Mouse (Mus musculus): Measurements from ENCODE around the gene Mettl8. TPM values are rescaled to one million over a fixed set of nuclear protein-coding genes. Genes with fewer than 3 reads are reported as not detected.

The Mettl8 gene
- polyA plus RNA-seq, 1 experiment: 1.4 TPM

DNA sequence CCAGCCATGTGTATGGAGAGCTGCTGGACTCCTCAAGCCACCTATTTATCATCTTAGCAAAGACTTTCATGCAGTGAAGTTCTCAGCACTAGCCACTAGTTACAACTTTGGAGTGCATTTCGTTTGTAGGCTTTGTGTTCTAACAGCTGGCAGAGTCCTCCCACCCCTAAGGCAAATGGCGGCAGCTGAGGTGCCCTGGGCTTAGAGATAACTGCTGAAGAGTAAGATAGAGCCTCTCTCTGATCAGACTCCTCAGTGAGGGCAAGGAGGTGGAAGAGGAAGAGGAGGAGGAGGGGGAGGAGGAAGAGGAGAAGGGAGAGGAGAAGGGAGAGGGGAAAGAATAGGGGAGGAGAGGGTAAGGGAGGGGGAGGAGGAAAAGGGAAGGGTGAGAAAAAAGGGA lies 101.8 kb downstream of the Mettl8 start:
- Histone ChIP-seq H3K27ac (ENCODE audit: insufficient read depth, low read depth, low read length) (no peak overlapping the region), H3K4me3 (ENCODE audit: low read depth, low read length) (no peak overlapping the region), H3K27me3 (ENCODE audit: control insufficient read depth, insufficient read depth, low read length) (no peaks in the 10 kb centered on the region), H3K4me1 (ENCODE audit: control insufficient read depth, insufficient read depth, insufficient read length, low read length) (no peaks in the 10 kb centered on the region), H3K36me3 (ENCODE audit: control insufficient read depth, insufficient read depth, low read length) (no peaks in the 10 kb centered on the region)
- TF ChIP-seq CTCF (IDR thresholded peaks at IDR 0.05; ENCODE audit: extremely low read depth, insufficient read length, insufficient replicate concordance, low read depth, low read length) (no peak), POLR2A (IDR thresholded peaks at IDR 0.05; ENCODE audit: low read depth, low read length) (no peak)
- WGBS: 39% methylated on average over 2 of the region's 2 CpGs

DNA sequence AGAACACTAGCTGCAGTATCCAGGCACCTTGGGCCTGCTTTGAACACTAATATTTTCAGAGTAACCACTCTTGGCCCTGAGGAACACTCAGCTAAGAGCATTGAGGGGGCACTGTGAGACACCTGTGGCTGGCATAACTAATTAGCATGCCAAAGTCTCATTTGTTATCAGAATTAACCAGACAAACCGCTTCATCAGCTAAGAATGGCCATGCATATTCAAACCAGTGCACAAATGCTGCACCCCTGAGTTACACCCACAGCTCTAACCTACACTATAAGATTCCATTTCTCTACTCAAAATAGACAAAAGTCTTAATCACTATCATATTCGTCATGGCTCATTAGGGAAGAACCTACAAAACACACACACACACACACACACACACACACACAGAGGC lies 103.4 kb downstream of the Mettl8 start:
- H3K36me3 ChIP-seq (ENCODE audit: control insufficient read depth, insufficient read depth, low read length): no peaks in the 10 kb centered on the region
- no peaks in the 10 kb centered on the region for H3K27me3 ChIP-seq (ENCODE audit: control insufficient read depth, insufficient read depth, low read length)
- TF ChIP-seq POLR2A (IDR thresholded peaks at IDR 0.05; ENCODE audit: low read depth, low read length) (no peak), CTCF (IDR thresholded peaks at IDR 0.05; ENCODE audit: extremely low read depth, insufficient read length, insufficient replicate concordance, low read depth, low read length) (no peak)
- no peaks in the 10 kb centered on the region for H3K4me1 ChIP-seq (ENCODE audit: control insufficient read depth, insufficient read depth, insufficient read length, low read length)
- 72% methylated on average over 2 of the region's 2 CpGs for WGBS
- H3K4me3 ChIP-seq (ENCODE audit: low read depth, low read length): no peak overlapping the region
- no peak overlapping the region for H3K27ac ChIP-seq (ENCODE audit: insufficient read depth, low read depth, low read length)

DNA sequence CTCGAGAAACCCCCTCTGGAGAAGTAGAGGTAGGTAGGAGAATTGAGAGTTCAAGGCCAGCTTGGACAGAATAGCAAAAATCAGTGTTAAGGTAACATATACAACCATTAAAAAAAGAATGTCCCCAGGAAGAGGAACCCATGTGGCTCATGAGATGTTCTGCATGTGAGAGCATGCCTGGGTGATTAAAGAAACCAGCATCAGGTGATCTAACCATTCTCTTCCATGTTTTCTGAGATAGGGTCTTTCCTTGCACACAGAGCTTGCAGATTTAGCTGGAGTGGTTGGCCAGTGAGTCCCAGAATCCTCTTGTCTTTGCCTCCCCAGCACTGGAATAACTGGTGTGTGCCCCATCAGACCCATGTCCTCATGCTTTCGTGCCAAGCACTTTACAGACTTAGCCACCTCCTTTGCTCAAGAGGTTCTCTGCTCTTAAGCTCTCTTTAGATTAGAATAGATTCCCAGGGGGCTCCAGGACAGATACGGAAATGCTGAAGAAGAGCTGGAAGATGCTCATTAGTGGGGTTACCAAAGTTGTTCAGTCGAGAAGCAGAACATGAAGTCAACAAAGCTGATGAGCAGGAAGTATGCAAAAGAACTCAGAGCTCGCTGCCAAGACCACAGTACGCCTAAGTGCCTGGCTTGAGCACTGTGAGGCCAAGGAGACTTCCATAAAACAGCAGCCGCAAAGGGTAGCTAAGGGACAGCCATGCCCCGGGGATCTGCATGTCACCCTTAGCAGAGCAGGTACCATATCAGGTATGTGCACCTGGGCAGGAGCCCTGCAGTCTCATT lies 110.7 kb downstream of the Mettl8 start:
- Histone ChIP-seq H3K4me3 (ENCODE audit: low read depth, low read length) (no peak overlapping the region), H3K36me3 (ENCODE audit: control insufficient read depth, insufficient read depth, low read length) (no peaks in the 10 kb centered on the region), H3K27me3 (ENCODE audit: control insufficient read depth, insufficient read depth, low read length) (no peaks in the 10 kb centered on the region), H3K27ac (ENCODE audit: insufficient read depth, low read depth, low read length) (no peak overlapping the region), H3K4me1 (ENCODE audit: control insufficient read depth, insufficient read depth, insufficient read length, low read length) (no peaks in the 10 kb centered on the region)
- 67% methylated on average over 8 of the region's 8 CpGs for WGBS
- no peak for TF ChIP-seq CTCF (IDR thresholded peaks at IDR 0.05; ENCODE audit: extremely low read depth, insufficient read length, insufficient replicate concordance, low read depth, low read length)
- TF ChIP-seq POLR2A (IDR thresholded peaks at IDR 0.05; ENCODE audit: low read depth, low read length): no peak

GRCm38 (mm10) chr2:70940826-70941225 lies 114.6 kb downstream of the Mettl8 start:
- Histone ChIP-seq H3K27ac (ENCODE audit: insufficient read depth, low read depth, low read length) (no peak overlapping the region), H3K36me3 (ENCODE audit: control insufficient read depth, insufficient read depth, low read length) (no peaks in the 10 kb centered on the region), H3K27me3 (ENCODE audit: control insufficient read depth, insufficient read depth, low read length) (no peaks in the 10 kb centered on the region), H3K4me1 (ENCODE audit: control insufficient read depth, insufficient read depth, insufficient read length, low read length) (peaks cover 5% of the 10 kb centered on the region; the same call in 1 of the 2 replicates), H3K4me3 (ENCODE audit: low read depth, low read length) (no peak overlapping the region)
- WGBS: 50% methylated on average over 14 of the region's 14 CpGs
- TF ChIP-seq CTCF (IDR thresholded peaks at IDR 0.05; ENCODE audit: extremely low read depth, insufficient read length, insufficient replicate concordance, low read depth, low read length): no peak
- no peak for TF ChIP-seq POLR2A (IDR thresholded peaks at IDR 0.05; ENCODE audit: low read depth, low read length)

- Histone ChIP-seq H3K27ac (ENCODE audit: insufficient read depth, low read depth, low read length) (no peak overlapping the region), H3K4me3 (ENCODE audit: low read depth, low read length) (peak overlapping the region; percentile 45)
Measured at GRCm38 (mm10) chr2:70938844-70939494, 116.4 kb downstream of the Mettl8 start.

DNA sequence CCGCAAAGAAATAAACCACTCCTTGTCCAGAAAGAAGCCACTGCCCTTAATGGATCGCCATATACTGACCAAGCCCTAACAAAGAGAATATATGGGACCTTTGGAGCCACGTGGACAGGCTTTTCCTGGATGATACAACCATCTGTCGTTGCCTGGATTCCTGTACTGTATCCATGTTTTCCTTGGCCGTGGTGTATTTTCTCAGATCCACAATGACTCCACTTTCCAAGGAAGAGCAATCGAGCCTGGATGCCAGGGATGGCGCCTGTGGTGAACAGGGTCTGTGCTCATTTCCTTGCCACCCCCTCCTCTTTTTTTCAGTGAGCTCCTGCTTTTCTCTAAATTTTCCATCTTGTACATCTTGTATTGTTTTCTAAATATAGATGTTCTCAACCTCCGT lies 120.6 kb downstream of the Mettl8 start:
- H3K36me3 ChIP-seq (ENCODE audit: control insufficient read depth, insufficient read depth, low read length): no peaks in the 10 kb centered on the region
- H3K27ac ChIP-seq (ENCODE audit: insufficient read depth, low read depth, low read length): no peak overlapping the region
- H3K4me1 ChIP-seq (ENCODE audit: control insufficient read depth, insufficient read depth, insufficient read length, low read length): peaks cover 6% of the 10 kb centered on the region; the same call in 1 of the 2 replicates
- WGBS: 74% methylated on average over 8 of the region's 8 CpGs
- TF ChIP-seq POLR2A (IDR thresholded peaks at IDR 0.05; ENCODE audit: low read depth, low read length) (no peak), CTCF (IDR thresholded peaks at IDR 0.05; ENCODE audit: extremely low read depth, insufficient read length, insufficient replicate concordance, low read depth, low read length) (no peak)
- no peaks in the 10 kb centered on the region for H3K27me3 ChIP-seq (ENCODE audit: control insufficient read depth, insufficient read depth, low read length)
- no peak overlapping the region for H3K4me3 ChIP-seq (ENCODE audit: low read depth, low read length)

More at GRCm38 (mm10) chr2:70938844-70939494, 116.4 kb downstream of the Mettl8 start:
- TF ChIP-seq CTCF (IDR thresholded peaks at IDR 0.05; ENCODE audit: extremely low read depth, insufficient read length, insufficient replicate concordance, low read depth, low read length) (no peak), POLR2A (IDR thresholded peaks at IDR 0.05; ENCODE audit: low read depth, low read length) (no peak)
- peaks cover 5% of the 10 kb centered on the region; the same call in 1 of the 2 replicates for H3K4me1 ChIP-seq (ENCODE audit: control insufficient read depth, insufficient read depth, insufficient read length, low read length)
- no peaks in the 10 kb centered on the region for H3K27me3 ChIP-seq (ENCODE audit: control insufficient read depth, insufficient read depth, low read length)
- WGBS: 81% methylated on average over 21 of the region's 21 CpGs
- no peaks in the 10 kb centered on the region for H3K36me3 ChIP-seq (ENCODE audit: control insufficient read depth, insufficient read depth, low read length)

DNA sequence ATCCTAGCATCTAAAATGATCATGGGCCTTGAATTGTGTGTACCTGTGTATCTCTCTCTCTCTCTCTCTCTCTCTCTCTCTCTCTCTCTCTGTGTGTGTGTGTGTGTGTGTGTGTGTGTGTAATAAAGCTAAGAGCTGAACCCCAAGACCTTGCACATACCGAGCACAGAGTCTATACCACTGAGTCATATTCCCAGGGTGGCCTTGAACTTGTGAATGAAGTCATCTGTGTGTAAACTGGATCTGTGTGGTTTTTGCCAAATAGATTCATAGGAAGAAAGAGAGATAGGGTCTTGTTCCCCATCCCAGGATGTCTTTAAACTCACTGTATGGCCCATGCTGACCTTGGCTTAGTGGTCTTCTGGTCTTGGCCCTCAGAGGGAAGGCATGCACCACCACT lies 121.9 kb downstream of the Mettl8 start:
- H3K27ac ChIP-seq (ENCODE audit: insufficient read depth, low read depth, low read length): no peak overlapping the region
- no peaks in the 10 kb centered on the region for H3K36me3 ChIP-seq (ENCODE audit: control insufficient read depth, insufficient read depth, low read length)
- H3K4me1 ChIP-seq (ENCODE audit: control insufficient read depth, insufficient read depth, insufficient read length, low read length): peaks cover 2% of the 10 kb centered on the region; the same call in 1 of the 2 replicates
- TF ChIP-seq POLR2A (IDR thresholded peaks at IDR 0.05; ENCODE audit: low read depth, low read length) (no peak), CTCF (IDR thresholded peaks at IDR 0.05; ENCODE audit: extremely low read depth, insufficient read length, insufficient replicate concordance, low read depth, low read length) (no peak)
- WGBS: 85% methylated on average over 1 of the region's 1 CpGs
- no peaks in the 10 kb centered on the region for H3K27me3 ChIP-seq (ENCODE audit: control insufficient read depth, insufficient read depth, low read length)
- no peak overlapping the region for H3K4me3 ChIP-seq (ENCODE audit: low read depth, low read length)

Data from small intestine, adult 2 months (tissue).